Mouse (Mus musculus): ENCODE results near the gene Arhgdig. TPM values are rescaled to one million over a fixed set of nuclear protein-coding genes. Genes with fewer than 3 reads are reported as not detected.

Arhgdig gene
- polyA plus RNA-seq (2012; rRNA removed), result 3.7 and 8.9 TPM in 2 replicates

GRCm38 (mm10) chr17:26207686-26208085 is at the start of gene Arhgdig:
Gene Arhgdig, minus strand, starts transcription at chr17:26207786.

GRCm38 (mm10) chr17:26252539-26253251 is 45.1 kb upstream of the Arhgdig start, which contains the start of gene Luc7l:
Gene Luc7l, plus strand, starts transcription at chr17:26252896.

GRCm38 (mm10) chr17:26244101-26244841 is 36.7 kb upstream of the Arhgdig start, which contains the start of gene Fam234a:
Gene Fam234a, minus strand, starts transcription at chr17:26244242.

GRCm38 (mm10) chr17:26202737-26203136 is 4.8 kb downstream of the Arhgdig start, which contains the start of gene Rgs11:
Gene Rgs11, plus strand, starts transcription at chr17:26202951.

GRCm38 (mm10) chr17:26198892-26199291 is 8.7 kb downstream of the Arhgdig start, which contains the start of gene Pdia2:
Gene Pdia2, minus strand, starts transcription at chr17:26199087.

Other genes starting within 250 kb of the Arhgdig start
- 50.6 and 50.9 TPM in 2 replicates for gene Capn15, start 222.0 kb downstream of the Arhgdig start, polyA plus RNA-seq (2012; rRNA removed)
- 25.1 and 27.4 TPM in 2 replicates for gene Rab11fip3, start 138.2 kb downstream of the Arhgdig start, polyA plus RNA-seq (2012; rRNA removed)
- 21.1 and 26.3 TPM in 2 replicates for gene Decr2, start 117.4 kb downstream of the Arhgdig start, polyA plus RNA-seq (2012; rRNA removed)
- gene Nme4, start 112.2 kb downstream of the Arhgdig start, polyA plus RNA-seq (2012; rRNA removed), result 15.7 and 16.6 TPM in 2 replicates
- 261 and 361 TPM in 2 replicates for gene Tmem8, start 94.5 kb downstream of the Arhgdig start, polyA plus RNA-seq (2012; rRNA removed)
- gene Mrpl28, start 84.3 kb downstream of the Arhgdig start, polyA plus RNA-seq (2012; rRNA removed), result 87.5 and 93.2 TPM in 2 replicates
- gene Axin1, start 69.1 kb downstream of the Arhgdig start, polyA plus RNA-seq (2012; rRNA removed), result 16.4 and 17.1 TPM in 2 replicates
- gene Pdia2, start 8.7 kb downstream of the Arhgdig start, polyA plus RNA-seq (2012; rRNA removed), result 23.2 TPM in 1 of 2 replicates, not detected in the other
- 21.4 and 22.3 TPM in 2 replicates for gene Rgs11, start 4.8 kb downstream of the Arhgdig start, polyA plus RNA-seq (2012; rRNA removed)
- 210 and 239 TPM in 2 replicates for gene Fam234a, start 36.5 kb upstream of the Arhgdig start, polyA plus RNA-seq (2012; rRNA removed)
- 13.9 and 19.6 TPM in 2 replicates for gene Luc7l, start 45.1 kb upstream of the Arhgdig start, polyA plus RNA-seq (2012; rRNA removed)
- 130 and 139 TPM in 2 replicates for gene Neurl1b, start 207.0 kb upstream of the Arhgdig start, polyA plus RNA-seq (2012; rRNA removed)

All from colon, adult 2 months (tissue).